Mouse (Mus musculus) liver, postnatal 0 days (tissue): ENCODE measurements around the gene Nmnat2. TPM values are rescaled to one million over a fixed set of nuclear protein-coding genes. Genes with fewer than 3 reads are reported as not detected.

ENCODE experiments used
- ATAC-seq: fragments of 200-750 bp; cut with Nextera tagmentation; 2 replicates; pipeline ENCODE4 v1.8.0; 2017; ENCODE audit warnings: mild to moderate bottlenecking, moderate library complexity
- DNase-seq: peaks from one replicate; pipeline ENCODE4 v3.0.0-alpha.2; 2016
- H3K27ac ChIP-seq: fragments of 300-500 bp; sonication (generic); 2 replicates; pipeline ENCODE4 v1.5.1; 2014; ENCODE audit warnings: antibody characterized with exemption, moderate library complexity, mild to moderate bottlenecking, low read depth
- H3K27me3 ChIP-seq: fragments of 300-500 bp; sonication (generic); 2 replicates; pipeline ENCODE4 v1.6.1; 2014; ENCODE audit warnings: low read length, control low read depth, mixed read lengths; ENCODE audit not compliant: insufficient read depth
- H3K36me3 ChIP-seq: fragments of 300-500 bp; sonication (generic); replicated peaks from 2 replicates; pipeline ENCODE4 v1.6.1; 2014; ENCODE audit warnings: mild to moderate bottlenecking, control low read depth, low read length, moderate library complexity, mixed read lengths; ENCODE audit not compliant: insufficient read depth
- H3K4me1 ChIP-seq: fragments of 300-500 bp; sonication (generic); 2 replicates; pipeline ENCODE4 v1.6.1; 2014; ENCODE audit warnings: antibody characterized with exemption, mild to moderate bottlenecking, control low read depth; ENCODE audit not compliant: insufficient read depth
- H3K4me2 ChIP-seq: fragments of 300-500 bp; sonication (generic); 2 replicates; pipeline ENCODE4 v1.6.1; 2014; ENCODE audit warnings: low read depth, mild to moderate bottlenecking, low read length, moderate library complexity, mixed read lengths
- H3K4me3 ChIP-seq: fragments of 300-500 bp; sonication (generic); 2 replicates; pipeline ENCODE4 v1.5.1; 2014; ENCODE audit warnings: low read depth, low read length
- H3K9ac ChIP-seq: fragments of 300-500 bp; sonication (generic); replicated peaks from 2 replicates; pipeline ENCODE4 v1.6.1; 2014; ENCODE audit warnings: mild to moderate bottlenecking, moderate library complexity
- H3K9me3 ChIP-seq: fragments of 300-500 bp; sonication (generic); 2 replicates; pipeline ENCODE4 v1.6.1; 2016; ENCODE audit warnings: mild to moderate bottlenecking, control low read depth, low read length, mixed read lengths
- CTCF ChIP-seq: sonication (generic); IDR thresholded peaks from 2 replicates; pipeline ENCODE4 v1.5.1; 2016; ENCODE audit warnings: antibody characterized with exemption, low read depth
- EP300 ChIP-seq: IDR thresholded peaks from 2 replicates; pipeline ENCODE4 v1.6.1; 2016; ENCODE audit warnings: antibody characterized with exemption, low read depth, mild to moderate bottlenecking
- WGBS: fragments of 180-500 bp; shearing (Covaris S2); extraction: QIAGEN DNeasy Blood & Tissue Kit; methylation state at CpG from one replicate; pipeline ENCODE4 v1.1.7; 2014; ENCODE audit not compliant: insufficient replicate concordance; 5-methylcytosine and 5-hydroxymethylcytosine counted together
- polyA plus RNA-seq: library from polyadenylated mRNA; unstranded; fragments of >200 nt; fragmentation: Nextera tagmentation; extraction: Ambion mirVana; gene quantifications from 2 replicates; pipeline ENCODE4 v1.2.1, GENCODE M21; 2015

Nmnat2 gene
- polyA plus RNA-seq, 1 experiment from 2014 or later, result 0.09 TPM

- TF ChIP-seq CTCF, result no peak
- TF ChIP-seq EP300, result no peak
- 60% methylated on average over 3 of the region's 3 CpGs for WGBS
- Histone ChIP-seq H3K4me2 (no peak overlapping the region), H3K4me1 (no peaks in the 10 kb centered on the region), H3K9ac (no peak overlapping the region), H3K27me3 (no peaks in the 10 kb centered on the region), H3K4me3 (no peak overlapping the region), H3K27ac (no peak overlapping the region), H3K9me3 (0 out of 2 replicates have a peak, but pooled peaks cover 4% of the 10 kb centered on the region), H3K36me3 (no peaks in the 10 kb centered on the region)
- DNase-seq (no peak), ATAC-seq (no peak)
These were observed 20.4 kb downstream of the Nmnat2 start for GRCm38 (mm10) chr1:152975144-152975543.

DNA sequence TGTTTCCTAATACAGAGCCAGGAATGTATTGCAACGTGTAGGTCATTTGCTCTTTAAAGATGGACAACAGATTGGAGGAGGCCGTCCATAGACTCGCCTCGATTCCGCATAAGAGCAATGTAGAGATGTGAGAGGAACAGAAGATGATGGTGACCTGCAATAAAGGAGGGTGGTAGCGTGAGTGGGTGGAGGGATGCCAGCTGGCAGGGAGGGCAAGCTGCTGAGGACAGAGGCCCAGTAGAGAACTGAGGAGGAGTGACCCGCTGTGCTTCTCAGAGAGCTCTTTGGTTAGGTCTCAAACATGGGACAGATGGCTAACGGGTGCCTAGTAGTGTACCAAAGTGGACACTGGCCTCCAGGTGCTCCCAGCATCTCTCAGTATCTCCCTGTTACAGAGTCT, 23.9 kb downstream of the Nmnat2 start:
- Histone ChIP-seq H3K9ac (no peak overlapping the region), H3K4me3 (no peak overlapping the region), H3K27me3 (no peaks in the 10 kb centered on the region), H3K9me3 (no peaks in the 10 kb centered on the region), H3K4me2 (no peak overlapping the region), H3K4me1 (no peaks in the 10 kb centered on the region), H3K36me3 (no peaks in the 10 kb centered on the region), H3K27ac (no peak overlapping the region)
- TF ChIP-seq EP300 (no peak), CTCF (no peak)
- WGBS, result 82% methylated on average over 8 of the region's 8 CpGs
- DNase-seq (no peak), ATAC-seq (no peak)

DNA sequence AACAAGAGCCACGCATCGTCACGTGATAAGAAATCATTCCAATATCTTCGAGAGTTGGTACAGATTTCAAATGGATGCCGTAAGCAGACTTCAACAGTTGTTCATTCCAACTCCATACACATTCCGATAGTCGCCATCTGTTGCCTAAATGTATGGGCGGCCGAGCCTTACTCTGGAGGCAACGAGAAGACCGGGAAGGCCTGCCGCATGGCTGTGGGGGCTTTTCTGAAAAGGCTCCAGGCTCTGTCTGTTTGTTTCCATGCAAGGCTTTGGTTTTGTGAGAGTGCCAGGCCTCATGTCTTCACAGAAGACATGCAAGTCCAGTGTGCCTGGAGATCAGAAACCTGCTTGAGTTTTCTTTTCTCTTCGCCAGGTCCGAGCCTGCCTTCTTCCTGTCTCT, 28.6 kb downstream of the Nmnat2 start:
- Histone ChIP-seq H3K4me2 (no peak overlapping the region), H3K27ac (no peak overlapping the region), H3K36me3 (no peaks in the 10 kb centered on the region), H3K4me3 (no peak overlapping the region), H3K9me3 (no peaks in the 10 kb centered on the region), H3K9ac (no peak overlapping the region), H3K27me3 (no peaks in the 10 kb centered on the region), H3K4me1 (no peaks in the 10 kb centered on the region)
- 86% methylated on average over 14 of the region's 14 CpGs for WGBS
- DNase-seq (no peak), ATAC-seq (no peak)
- TF ChIP-seq EP300 (no peak), CTCF (no peak)

- H3K36me3 ChIP-seq, result no peaks in the 10 kb centered on the region
- H3K4me3 ChIP-seq, result no peak overlapping the region
- TF ChIP-seq CTCF (no peak), EP300 (no peak)
- no peaks in the 10 kb centered on the region for H3K9me3 ChIP-seq
- no peaks in the 10 kb centered on the region for H3K27me3 ChIP-seq
- no peak overlapping the region for H3K4me2 ChIP-seq
- no peak overlapping the region for H3K9ac ChIP-seq
- H3K27ac ChIP-seq, result no peak overlapping the region
- WGBS, result 62% methylated on average over 3 of the region's 3 CpGs
- DNase-seq (no peak), ATAC-seq (no peak)
- no peaks in the 10 kb centered on the region for H3K4me1 ChIP-seq
These were observed 32.2 kb downstream of the Nmnat2 start for GRCm38 (mm10) chr1:152986981-152987380.

- Histone ChIP-seq H3K36me3 (no peaks in the 10 kb centered on the region), H3K4me1 (no peaks in the 10 kb centered on the region), H3K9ac (no peak overlapping the region), H3K9me3 (no peaks in the 10 kb centered on the region), H3K4me2 (no peak overlapping the region), H3K4me3 (no peak overlapping the region), H3K27me3 (no peaks in the 10 kb centered on the region), H3K27ac (no peak overlapping the region)
- DNase-seq (no peak), ATAC-seq (no peak)
- TF ChIP-seq EP300 (no peak), CTCF (no peak)
- 83% methylated on average over 5 of the region's 5 CpGs for WGBS
These were observed 35.3 kb downstream of the Nmnat2 start for GRCm38 (mm10) chr1:152990067-152990466.

- no peak for DNase-seq
- no peak overlapping the region for H3K27ac ChIP-seq
- no peak overlapping the region for H3K4me2 ChIP-seq
- H3K27me3 ChIP-seq, result no peaks in the 10 kb centered on the region
- TF ChIP-seq CTCF (no peak), EP300 (no peak)
- H3K4me3 ChIP-seq, result no peak overlapping the region
- no peak for ATAC-seq
- H3K9me3 ChIP-seq, result no peaks in the 10 kb centered on the region
- 54% methylated on average over 6 of the region's 6 CpGs for WGBS
- no peak overlapping the region for H3K9ac ChIP-seq
- no peaks in the 10 kb centered on the region for H3K4me1 ChIP-seq
- H3K36me3 ChIP-seq, result no peaks in the 10 kb centered on the region
These were observed 37.7 kb downstream of the Nmnat2 start for GRCm38 (mm10) chr1:152992271-152993134.
